Mouse (Mus musculus) kidney, embryonic 15.5 days (tissue): ENCODE measurements at regions not wholly inside any gene's neighbourhood (a gene's known extent, or its start where the extent isn't known, plus 50 kb on each side); places are given as distances from the start of the nearest gene placed in this dataset.

Source experiments
- ATAC-seq: fragments of 200-750 bp; cut with Nextera tagmentation; replicated peaks from 2 replicates; pipeline ENCODE4 v1.8.0; 2017; ENCODE audit warnings: moderate TSS enrichment; ENCODE audit not compliant: low FRiP score
- H3K27ac ChIP-seq: fragments of 300-500 bp; sonication (generic); 2 replicates; pipeline ENCODE4 v1.5.1; 2015; ENCODE audit warnings: mild to moderate bottlenecking, inconsistent platforms
- H3K27me3 ChIP-seq: fragments of 300-500 bp; sonication (generic); 2 replicates; pipeline ENCODE4 v1.6.1; 2015; ENCODE audit warnings: inconsistent platforms
- H3K36me3 ChIP-seq: fragments of 300-500 bp; sonication (generic); 2 replicates; pipeline ENCODE4 v1.6.1; 2015; ENCODE audit warnings: inconsistent platforms
- H3K4me1 ChIP-seq: fragments of 300-500 bp; sonication (generic); 2 replicates; pipeline ENCODE4 v1.6.1; 2015; ENCODE audit warnings: inconsistent platforms
- H3K4me2 ChIP-seq: fragments of 300-500 bp; sonication (generic); 2 replicates; pipeline ENCODE4 v1.6.1; 2015; ENCODE audit warnings: moderate library complexity, mild to moderate bottlenecking, inconsistent platforms
- H3K4me3 ChIP-seq: fragments of 300-500 bp; sonication (generic); replicated peaks from 2 replicates; pipeline ENCODE4 v1.5.1; 2015; ENCODE audit warnings: mild to moderate bottlenecking, inconsistent platforms
- H3K9ac ChIP-seq: fragments of 300-500 bp; sonication (generic); 2 replicates; pipeline ENCODE4 v1.6.1; 2015; ENCODE audit warnings: mild to moderate bottlenecking, inconsistent platforms
- H3K9me3 ChIP-seq: fragments of 300-500 bp; sonication (generic); replicated peaks from 2 replicates; pipeline ENCODE4 v1.6.1; 2016; ENCODE audit warnings: inconsistent platforms
- WGBS: fragments of 180-500 bp; shearing (Covaris S2); methylation state at CpG from one replicate; pipeline ENCODE4 v1.1.7; 2015; ENCODE audit warnings: mixed read lengths; 5-methylcytosine and 5-hydroxymethylcytosine counted together

DNA sequence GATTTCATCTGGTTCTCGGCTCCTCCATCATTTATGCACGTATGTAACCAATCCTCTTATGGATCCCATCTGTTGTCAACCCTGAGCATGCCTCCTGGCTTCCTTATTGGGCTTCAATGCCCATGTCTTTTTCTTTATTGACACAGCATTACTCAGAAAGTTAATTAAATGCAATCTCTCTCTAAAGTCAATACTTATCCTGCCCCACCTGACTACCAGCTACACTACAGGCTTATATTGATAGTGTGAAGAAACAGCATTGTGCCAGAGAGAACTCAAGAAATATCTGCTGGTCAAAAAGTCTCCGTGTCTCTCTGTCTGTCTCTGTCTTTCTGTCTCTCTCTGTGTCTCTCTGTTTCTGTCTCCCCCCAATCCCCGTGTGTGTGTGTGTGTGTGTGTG, 194.7 kb upstream of the Rfx3 start:
- no peak overlapping the region for H3K27ac ChIP-seq
- 0 out of 2 replicates have a peak, but pooled peaks cover 6% of the 10 kb centered on the region for H3K9me3 ChIP-seq
- H3K9ac ChIP-seq = no peak overlapping the region
- no peak for ATAC-seq
- H3K36me3 ChIP-seq = no peaks in the 10 kb centered on the region
- H3K4me2 ChIP-seq = no peak overlapping the region
- WGBS = 91% methylated on average over 4 of the region's 4 CpGs
- H3K4me3 ChIP-seq = no peak overlapping the region
- no peaks in the 10 kb centered on the region for H3K4me1 ChIP-seq
- no peaks in the 10 kb centered on the region for H3K27me3 ChIP-seq

DNA sequence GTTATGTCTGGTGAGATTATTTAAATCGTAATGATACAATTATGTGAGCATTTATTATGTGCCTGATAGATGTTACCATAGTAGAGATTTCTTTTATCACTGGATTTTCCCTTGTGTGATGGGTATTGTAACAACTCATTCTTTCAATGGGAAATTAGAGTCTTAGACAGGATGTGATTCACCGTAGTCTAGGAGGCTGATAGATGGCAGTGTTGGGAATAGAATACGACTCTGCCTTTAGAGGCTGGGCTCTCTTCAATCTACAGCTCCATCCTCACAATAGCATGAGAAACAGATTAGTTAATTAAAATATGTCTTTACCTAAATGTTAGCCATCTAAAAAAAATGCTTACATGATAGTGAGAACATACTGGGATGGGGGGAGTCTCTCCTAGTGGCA, 192.8 kb upstream of the Rfx3 start:
- Histone ChIP-seq H3K4me2 (no peak overlapping the region), H3K9me3 (0 out of 2 replicates have a peak, but pooled peaks cover 6% of the 10 kb centered on the region), H3K4me1 (no peaks in the 10 kb centered on the region), H3K9ac (no peak overlapping the region), H3K27me3 (no peaks in the 10 kb centered on the region), H3K4me3 (no peak overlapping the region), H3K36me3 (no peaks in the 10 kb centered on the region), H3K27ac (no peak overlapping the region)
- no peak for ATAC-seq
- WGBS = 79% methylated on average over 3 of the region's 3 CpGs

- no peak for ATAC-seq
- 69% methylated on average over 8 of the region's 8 CpGs for whole genome bisulfite sequencing
- no peak overlapping the region for H3K4me3 ChIP-seq
- no peak overlapping the region for H3K4me2 ChIP-seq
- H3K27ac ChIP-seq = no peak overlapping the region
- no peaks in the 10 kb centered on the region; the same call in 1 of the 2 replicates for H3K9me3 ChIP-seq
- no peaks in the 10 kb centered on the region for H3K4me1 ChIP-seq
- no peaks in the 10 kb centered on the region for H3K27me3 ChIP-seq
- no peak overlapping the region for H3K9ac ChIP-seq
- no peaks in the 10 kb centered on the region for H3K36me3 ChIP-seq
These were observed 188.4 kb upstream of the Rfx3 start for GRCm38 (mm10) chr19:28199385-28199784.

GRCm38 (mm10) chr19:28196881-28197280, 185.9 kb upstream of the Rfx3 start:
- Histone ChIP-seq H3K27ac (no peak overlapping the region), H3K9ac (no peak overlapping the region), H3K9me3 (no peaks in the 10 kb centered on the region; the same call in 1 of the 2 replicates), H3K36me3 (no peaks in the 10 kb centered on the region), H3K27me3 (no peaks in the 10 kb centered on the region), H3K4me2 (no peak overlapping the region), H3K4me1 (peaks cover 2% of the 10 kb centered on the region; the same call in 1 of the 2 replicates), H3K4me3 (no peak overlapping the region)
- WGBS = 94% methylated on average over 5 of the region's 5 CpGs
- ATAC-seq = no peak

DNA sequence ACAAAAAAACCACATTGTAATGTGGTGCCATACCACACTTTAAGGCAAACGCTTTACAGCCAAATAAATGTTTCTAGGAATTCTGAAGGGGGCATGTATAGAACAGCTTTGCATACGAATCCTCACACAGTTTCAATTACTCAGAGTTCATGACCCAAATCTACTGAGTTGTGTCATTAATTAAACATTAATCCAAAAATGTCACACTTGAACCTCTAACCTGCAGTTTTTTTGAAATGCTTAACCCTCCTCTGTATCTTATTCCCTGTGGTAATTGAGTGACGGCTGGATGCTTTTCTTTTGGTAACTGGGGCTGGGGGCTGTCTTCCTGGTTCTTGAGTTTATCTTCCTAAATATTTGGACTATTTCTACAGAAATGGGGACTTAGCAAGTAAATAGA, 181.3 kb upstream of the Rfx3 start:
- 0 out of 2 replicates have a peak, but pooled peaks have one; percentile 29 for ATAC-seq
- 55% methylated on average over 3 of the region's 3 CpGs for WGBS
- H3K36me3 ChIP-seq = no peaks in the 10 kb centered on the region

DNA sequence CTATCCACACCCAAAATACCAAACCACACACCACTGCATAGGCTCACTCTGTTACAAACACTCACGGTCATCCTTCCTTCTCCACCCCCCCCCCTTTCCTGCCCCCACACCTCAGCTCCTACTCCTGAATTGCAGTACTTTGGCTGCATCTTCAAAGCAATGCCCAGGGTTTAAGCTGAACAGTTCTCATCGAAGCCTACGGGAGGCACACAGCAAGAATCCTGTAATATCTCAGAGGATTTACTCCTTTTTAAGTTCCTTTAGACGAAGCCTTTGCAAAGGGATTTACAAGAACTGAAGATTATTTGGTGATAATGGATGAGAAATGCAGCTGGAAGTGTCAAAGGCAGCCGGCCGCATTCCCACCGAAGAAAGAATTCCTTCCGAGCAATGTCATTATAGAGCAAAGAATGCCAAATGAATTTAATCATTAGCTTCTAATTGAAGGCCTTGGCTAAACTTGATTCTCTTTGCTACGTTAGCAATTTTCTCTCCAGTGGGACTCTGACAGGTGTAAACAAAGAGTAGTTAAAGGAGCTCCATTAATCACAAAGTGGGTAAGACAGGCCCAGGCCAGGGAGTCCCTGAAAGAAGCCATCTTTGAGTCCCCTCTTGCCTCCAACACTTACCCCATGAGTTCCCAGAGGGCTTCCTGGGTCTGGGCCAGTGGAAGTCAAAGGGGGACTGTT, 180.6 kb upstream of the Rfx3 start:
- H3K9me3 ChIP-seq = no peaks in the 10 kb centered on the region; the same call in 1 of the 2 replicates
- ATAC-seq = peak; percentile 58; the same call in 1 of the 2 replicates
- peaks cover 17% of the 10 kb centered on the region for H3K4me1 ChIP-seq
- no peak overlapping the region for H3K9ac ChIP-seq
- peak overlapping the region; percentile 75 for H3K27ac ChIP-seq
- no peak overlapping the region for H3K4me2 ChIP-seq
- H3K36me3 ChIP-seq = no peaks in the 10 kb centered on the region
- no peaks in the 10 kb centered on the region for H3K27me3 ChIP-seq
- WGBS = 32% methylated on average over 9 of the region's 9 CpGs
- H3K4me3 ChIP-seq = no peak overlapping the region

More for the DNA sequence above, 181.3 kb upstream of the Rfx3 start:
- Histone ChIP-seq H3K4me1 (peaks cover 17% of the 10 kb centered on the region), H3K4me2 (no peak overlapping the region), H3K9ac (no peak overlapping the region), H3K4me3 (no peak overlapping the region), H3K9me3 (no peaks in the 10 kb centered on the region; the same call in 1 of the 2 replicates), H3K27me3 (no peaks in the 10 kb centered on the region), H3K27ac (peak overlapping the region; percentile 75; the same call in 1 of the 2 replicates)

DNA sequence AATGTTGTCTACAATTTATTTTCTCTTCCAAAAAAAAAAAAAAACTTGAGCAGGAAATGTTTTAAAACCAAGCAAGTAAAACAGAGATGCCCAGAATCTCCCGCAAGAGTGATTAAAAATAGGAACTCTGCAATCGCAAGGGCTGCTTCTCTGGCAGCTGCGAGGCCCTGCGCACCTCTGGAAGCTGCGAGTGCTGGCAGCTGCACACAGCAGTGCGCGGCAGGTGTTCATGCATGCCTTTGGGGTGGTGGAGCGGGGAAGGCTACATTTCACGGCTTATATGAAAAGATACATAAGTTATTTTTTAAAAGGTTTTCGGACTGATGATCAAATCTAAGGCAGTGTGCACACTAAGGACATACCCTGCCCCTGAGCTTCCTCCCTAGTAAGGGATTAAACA, 179.3 kb upstream of the Rfx3 start:
- 72% methylated on average over 10 of the region's 10 CpGs for WGBS
- Histone ChIP-seq H3K4me3 (no peak overlapping the region), H3K27ac (no peak overlapping the region), H3K27me3 (no peaks in the 10 kb centered on the region), H3K36me3 (no peaks in the 10 kb centered on the region), H3K4me2 (no peak overlapping the region), H3K9me3 (no peaks in the 10 kb centered on the region; the same call in 1 of the 2 replicates), H3K4me1 (peaks cover 17% of the 10 kb centered on the region), H3K9ac (no peak overlapping the region)
- no peak for ATAC-seq

- no peak for ATAC-seq
- Histone ChIP-seq H3K36me3 (no peaks in the 10 kb centered on the region), H3K27ac (no peak overlapping the region), H3K4me3 (no peak overlapping the region), H3K9me3 (no peaks in the 10 kb centered on the region), H3K9ac (no peak overlapping the region), H3K4me1 (peaks cover 17% of the 10 kb centered on the region), H3K27me3 (no peaks in the 10 kb centered on the region), H3K4me2 (no peak overlapping the region)
- 77% methylated on average over 6 of the region's 6 CpGs for WGBS
These were observed 177.4 kb upstream of the Rfx3 start for GRCm38 (mm10) chr19:28188363-28188762.

DNA sequence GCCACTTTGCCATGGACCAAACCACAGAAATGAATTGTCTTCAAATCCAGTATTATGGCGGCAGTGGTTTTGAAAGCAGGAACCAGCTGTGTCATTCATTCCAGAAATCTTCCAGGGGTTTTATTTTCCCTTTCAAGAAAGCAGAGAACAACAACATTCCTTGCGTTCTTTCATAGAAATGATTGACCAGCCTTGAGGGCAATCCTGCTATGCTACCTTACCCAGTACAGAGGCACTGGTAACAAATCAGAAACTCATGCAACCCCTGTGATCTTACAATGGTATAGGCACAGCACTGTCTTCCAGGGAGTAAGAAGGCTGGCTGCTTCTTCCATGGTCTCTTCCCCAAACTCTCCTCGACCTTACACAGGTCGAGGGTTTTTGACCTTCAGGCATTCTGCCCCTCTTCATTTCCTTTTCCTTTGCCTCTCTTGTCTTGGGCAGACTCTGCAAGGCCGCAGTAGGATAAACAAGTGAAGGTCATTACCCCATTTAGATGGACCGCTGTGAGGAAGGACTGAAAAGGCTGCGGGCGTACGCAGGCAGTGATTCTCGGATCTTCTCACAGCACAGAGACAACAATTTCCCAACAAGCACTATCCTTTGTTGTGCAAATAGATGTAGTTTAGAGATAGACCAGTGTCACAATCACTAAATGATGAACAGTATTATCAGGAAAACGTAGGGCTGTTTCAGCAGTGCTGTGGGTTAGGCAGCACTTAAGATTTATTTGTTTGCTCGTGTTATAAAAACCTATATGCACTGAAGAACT, 171.6 kb upstream of the Rfx3 start:
- Histone ChIP-seq H3K36me3 (no peaks in the 10 kb centered on the region), H3K27ac (peak overlapping the region; percentile 49), H3K9ac (no peak overlapping the region), H3K4me3 (no peak overlapping the region), H3K4me2 (no peak overlapping the region), H3K4me1 (no peaks in the 10 kb centered on the region), H3K9me3 (no peaks in the 10 kb centered on the region; the same call in 1 of the 2 replicates), H3K27me3 (no peaks in the 10 kb centered on the region)
- ATAC-seq = peak; percentile 78
- 66% methylated on average over 12 of the region's 12 CpGs for WGBS

GRCm38 (mm10) chr19:28181171-28181570, 170.2 kb upstream of the Rfx3 start:
- no peaks in the 10 kb centered on the region; the same call in 1 of the 2 replicates for H3K9me3 ChIP-seq
- no peak overlapping the region for H3K4me2 ChIP-seq
- H3K36me3 ChIP-seq = no peaks in the 10 kb centered on the region
- no peak overlapping the region for H3K9ac ChIP-seq
- H3K4me3 ChIP-seq = no peak overlapping the region
- no peaks in the 10 kb centered on the region for H3K4me1 ChIP-seq
- no peak for ATAC-seq
- no peak overlapping the region for H3K27ac ChIP-seq
- 87% methylated on average over 2 of the region's 2 CpGs for WGBS
- no peaks in the 10 kb centered on the region for H3K27me3 ChIP-seq

DNA sequence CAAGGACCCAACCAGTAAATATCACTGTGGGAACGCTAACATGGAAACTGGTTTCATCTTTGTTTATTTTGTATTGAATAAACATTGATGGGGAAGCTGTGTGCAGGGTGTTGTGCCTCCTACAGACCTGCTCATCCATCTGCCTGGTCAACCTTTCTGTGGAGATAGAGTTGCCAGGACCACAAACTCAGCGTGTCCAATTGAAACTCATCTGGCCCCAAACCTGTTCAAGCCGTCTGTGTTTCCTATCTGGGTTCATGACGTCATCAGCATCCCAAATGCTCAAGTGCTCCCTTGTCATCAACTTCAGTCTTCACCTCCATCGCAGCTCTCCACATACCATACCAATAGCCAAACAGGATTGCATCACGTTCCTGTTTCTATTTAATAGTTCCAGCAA, 167.1 kb upstream of the Rfx3 start:
- no peak overlapping the region for H3K4me3 ChIP-seq
- 88% methylated on average over 6 of the region's 6 CpGs for WGBS

GRCm38 (mm10) chr19:28176821-28177220, 165.9 kb upstream of the Rfx3 start:
- Histone ChIP-seq H3K4me2 (no peak overlapping the region), H3K9ac (no peak overlapping the region), H3K27me3 (no peaks in the 10 kb centered on the region), H3K4me1 (no peaks in the 10 kb centered on the region), H3K36me3 (no peaks in the 10 kb centered on the region), H3K27ac (no peak overlapping the region), H3K9me3 (no peaks in the 10 kb centered on the region; the same call in 1 of the 2 replicates), H3K4me3 (no peak overlapping the region)
- no peak for ATAC-seq
- WGBS = 81% methylated on average over 6 of the region's 6 CpGs

More for the DNA sequence above, 167.1 kb upstream of the Rfx3 start:
- Histone ChIP-seq H3K27me3 (no peaks in the 10 kb centered on the region), H3K4me2 (no peak overlapping the region), H3K27ac (no peak overlapping the region), H3K9ac (no peak overlapping the region), H3K9me3 (no peaks in the 10 kb centered on the region; the same call in 1 of the 2 replicates), H3K36me3 (no peaks in the 10 kb centered on the region), H3K4me1 (no peaks in the 10 kb centered on the region)
- ATAC-seq = no peak
